Mouse (Mus musculus): ENCODE measurements at regions not wholly inside any gene's neighbourhood (a gene's known extent, or its start where the extent isn't known, plus 50 kb on each side); places are given as distances from the start of the nearest gene placed in this dataset.

DNA sequence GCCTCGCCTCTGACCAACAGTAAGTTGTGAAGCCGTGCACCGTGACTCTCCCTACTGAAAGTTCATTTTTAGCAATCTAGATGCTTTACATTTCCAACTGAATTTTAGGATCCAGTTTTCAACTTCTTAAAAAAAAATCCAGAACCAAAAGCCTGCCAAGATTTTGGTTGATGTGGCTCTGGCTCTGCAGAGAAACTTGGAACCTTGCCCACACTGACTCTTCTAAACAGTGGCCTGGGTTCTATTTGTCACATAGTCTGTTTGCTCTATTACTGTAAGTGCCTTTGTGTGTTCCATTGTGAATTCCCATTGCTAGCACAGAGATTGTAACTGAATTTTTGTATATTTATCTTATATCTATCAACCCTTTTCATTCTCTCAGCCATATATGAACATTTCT lies 140.8 kb downstream of the Thbs2 start:
- 42% methylated on average over 3 of the region's 3 CpGs for WGBS
- Histone ChIP-seq H3K4me1 (ENCODE audit: control insufficient read depth, insufficient read depth, insufficient read length, low read length) (no peaks in the 10 kb centered on the region), H3K36me3 (ENCODE audit: control insufficient read depth, insufficient read depth, low read length) (no peaks in the 10 kb centered on the region), H3K4me3 (ENCODE audit: low read depth, low read length) (no peak overlapping the region), H3K27me3 (ENCODE audit: control insufficient read depth, insufficient read depth, low read length) (no peaks in the 10 kb centered on the region; the same call in 1 of the 2 replicates), H3K27ac (ENCODE audit: insufficient read depth, low read depth, low read length) (no peak overlapping the region)
- TF ChIP-seq CTCF (IDR thresholded peaks at IDR 0.05; ENCODE audit: extremely low read depth, insufficient read length, insufficient replicate concordance, low read depth, low read length) (no peak), POLR2A (IDR thresholded peaks at IDR 0.05; ENCODE audit: low read depth, low read length) (no peak)

DNA sequence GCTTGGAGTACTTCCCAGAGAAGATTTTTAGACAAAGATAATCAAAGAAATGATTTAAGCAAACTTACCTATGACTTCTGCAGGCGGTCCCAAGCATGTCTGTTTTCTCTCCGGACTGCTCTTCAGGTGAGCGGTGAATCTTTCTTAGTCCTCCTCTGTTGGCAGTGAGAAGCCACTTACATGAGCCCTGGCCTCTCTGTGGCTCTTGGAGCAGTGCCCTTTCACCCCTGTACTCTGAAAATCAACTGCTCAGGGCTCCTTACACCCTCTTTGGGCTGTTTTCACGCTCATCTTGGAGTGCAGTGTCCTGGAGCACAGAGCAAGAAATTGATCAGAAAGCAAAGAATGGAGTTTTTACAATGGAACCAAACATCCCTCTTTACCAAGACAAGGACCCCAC lies 142.0 kb downstream of the Thbs2 start:
- Histone ChIP-seq H3K4me1 (ENCODE audit: control insufficient read depth, insufficient read depth, insufficient read length, low read length) (no peaks in the 10 kb centered on the region), H3K27me3 (ENCODE audit: control insufficient read depth, insufficient read depth, low read length) (no peaks in the 10 kb centered on the region; the same call in 1 of the 2 replicates), H3K4me3 (ENCODE audit: low read depth, low read length) (no peak overlapping the region), H3K27ac (ENCODE audit: insufficient read depth, low read depth, low read length) (no peak overlapping the region), H3K36me3 (ENCODE audit: control insufficient read depth, insufficient read depth, low read length) (no peaks in the 10 kb centered on the region)
- TF ChIP-seq POLR2A (IDR thresholded peaks at IDR 0.05; ENCODE audit: low read depth, low read length) (no peak), CTCF (IDR thresholded peaks at IDR 0.05; ENCODE audit: extremely low read depth, insufficient read length, insufficient replicate concordance, low read depth, low read length) (no peak)
- 84% methylated on average over 4 of the region's 4 CpGs for WGBS

DNA sequence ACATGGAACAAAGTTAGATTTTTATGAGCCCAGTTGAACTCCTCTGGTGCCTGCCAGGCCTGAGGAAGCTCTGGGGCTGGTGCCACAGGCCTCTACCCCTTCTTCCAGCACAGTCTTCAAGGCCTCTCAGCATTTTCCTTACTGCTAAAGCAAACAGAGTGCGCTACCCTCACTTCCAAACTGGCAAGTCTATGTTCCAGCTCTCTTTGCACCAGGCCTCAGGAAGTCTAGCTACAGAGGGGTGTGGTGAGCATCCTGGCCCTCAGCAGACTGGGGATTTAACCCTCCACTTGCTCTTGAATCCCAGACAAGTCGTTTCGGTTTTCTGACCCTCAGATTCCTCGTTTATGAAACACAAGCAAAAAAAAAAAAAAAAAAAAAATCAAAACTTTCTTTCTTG lies 142.4 kb downstream of the Thbs2 start:
- 48% methylated on average over 4 of the region's 4 CpGs for WGBS

DNA sequence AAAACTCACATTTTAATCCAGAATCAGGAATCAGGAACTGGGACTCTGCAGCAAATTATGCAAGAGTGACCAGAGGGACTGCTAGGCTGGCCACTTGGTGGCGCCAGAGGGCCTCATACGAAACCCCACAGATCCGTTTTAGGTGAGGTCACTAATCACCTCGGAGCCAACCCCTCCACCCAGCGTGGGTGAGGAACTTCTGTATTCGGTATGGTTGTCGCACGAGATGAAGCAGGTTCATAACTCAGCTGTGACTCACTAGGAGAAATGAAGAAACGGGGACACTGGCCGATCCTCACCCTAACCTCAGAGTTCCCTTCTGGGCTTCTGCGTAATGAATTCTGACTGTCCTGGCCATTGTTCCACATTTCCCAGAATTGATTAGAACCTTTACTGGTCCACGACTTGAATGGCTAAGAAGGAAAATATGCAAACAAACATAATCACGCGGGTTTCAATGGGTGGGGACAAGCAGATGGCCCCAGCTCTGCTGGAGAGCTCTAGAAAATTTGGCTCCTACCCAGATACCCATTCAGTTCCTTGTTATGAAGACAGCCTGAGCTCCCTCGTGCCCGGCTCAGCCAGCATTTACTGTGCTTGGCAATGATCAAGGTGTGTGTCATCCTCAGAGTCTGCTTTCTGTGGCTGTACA lies 148.1 kb downstream of the Thbs2 start:
- no peak for TF ChIP-seq POLR2A (IDR thresholded peaks at IDR 0.05; ENCODE audit: low read depth, low read length)
- peak; percentile 77; the same call in 1 of the 2 replicates for TF ChIP-seq CTCF (IDR thresholded peaks at IDR 0.05; ENCODE audit: extremely low read depth, insufficient read length, insufficient replicate concordance, low read depth, low read length)
- 30% methylated on average over 16 of the region's 16 CpGs for WGBS

More for the DNA sequence above, 142.4 kb downstream of the Thbs2 start:
- Histone ChIP-seq H3K27me3 (ENCODE audit: control insufficient read depth, insufficient read depth, low read length) (no peaks in the 10 kb centered on the region; the same call in 1 of the 2 replicates), H3K36me3 (ENCODE audit: control insufficient read depth, insufficient read depth, low read length) (no peaks in the 10 kb centered on the region), H3K4me1 (ENCODE audit: control insufficient read depth, insufficient read depth, insufficient read length, low read length) (no peaks in the 10 kb centered on the region), H3K27ac (ENCODE audit: insufficient read depth, low read depth, low read length) (no peak overlapping the region), H3K4me3 (ENCODE audit: low read depth, low read length) (no peak overlapping the region)
- no peak for TF ChIP-seq POLR2A (IDR thresholded peaks at IDR 0.05; ENCODE audit: low read depth, low read length)
- TF ChIP-seq CTCF (IDR thresholded peaks at IDR 0.05; ENCODE audit: extremely low read depth, insufficient read length, insufficient replicate concordance, low read depth, low read length), result no peak

DNA sequence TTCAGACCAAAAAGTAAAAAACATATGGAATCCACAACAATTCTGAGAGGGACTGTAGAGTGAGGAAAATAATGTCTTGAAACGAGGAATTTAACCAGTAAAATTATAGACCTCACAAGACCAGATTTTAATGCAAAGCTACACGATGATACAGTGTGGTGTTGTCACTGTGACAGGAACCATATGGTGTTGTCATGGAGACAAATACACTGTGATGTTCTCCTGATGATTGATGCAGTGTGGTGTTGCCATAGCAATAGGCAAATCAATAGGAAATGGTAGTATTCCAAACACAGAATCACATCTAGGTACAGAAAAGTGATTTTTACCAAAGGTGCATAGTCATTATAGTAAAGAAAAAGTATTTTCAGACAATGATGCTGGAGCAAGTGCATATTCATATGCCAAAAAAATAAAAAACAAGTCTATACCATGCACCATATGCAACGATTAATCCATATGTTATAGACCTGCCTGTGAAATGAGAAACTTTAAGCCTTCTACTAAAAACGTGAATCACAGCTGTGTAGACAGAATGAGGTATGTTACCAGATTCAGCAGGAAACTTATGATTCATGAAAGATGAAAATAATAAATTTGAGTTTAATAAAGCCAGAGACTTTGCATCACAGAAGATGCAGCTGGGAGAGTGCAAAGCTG lies 149.6 kb downstream of the Thbs2 start:
- WGBS, result 52% methylated on average over 4 of the region's 4 CpGs
- TF ChIP-seq POLR2A (IDR thresholded peaks at IDR 0.05; ENCODE audit: low read depth, low read length), result no peak
- no peak for TF ChIP-seq CTCF (IDR thresholded peaks at IDR 0.05; ENCODE audit: extremely low read depth, insufficient read length, insufficient replicate concordance, low read depth, low read length)
- no peaks in the 10 kb centered on the region for H3K27me3 ChIP-seq (ENCODE audit: control insufficient read depth, insufficient read depth, low read length)
- H3K4me3 ChIP-seq (ENCODE audit: low read depth, low read length), result no peak overlapping the region
- no peaks in the 10 kb centered on the region for H3K4me1 ChIP-seq (ENCODE audit: control insufficient read depth, insufficient read depth, insufficient read length, low read length)
- H3K36me3 ChIP-seq (ENCODE audit: control insufficient read depth, insufficient read depth, low read length), result no peaks in the 10 kb centered on the region
- no peak overlapping the region for H3K27ac ChIP-seq (ENCODE audit: insufficient read depth, low read depth, low read length)

More for the DNA sequence above, 148.1 kb downstream of the Thbs2 start:
- no peak overlapping the region for H3K27ac ChIP-seq (ENCODE audit: insufficient read depth, low read depth, low read length)
- H3K36me3 ChIP-seq (ENCODE audit: control insufficient read depth, insufficient read depth, low read length), result no peaks in the 10 kb centered on the region
- H3K4me3 ChIP-seq (ENCODE audit: low read depth, low read length), result no peak overlapping the region
- no peaks in the 10 kb centered on the region; the same call in 1 of the 2 replicates for H3K27me3 ChIP-seq (ENCODE audit: control insufficient read depth, insufficient read depth, low read length)
- H3K4me1 ChIP-seq (ENCODE audit: control insufficient read depth, insufficient read depth, insufficient read length, low read length), result no peaks in the 10 kb centered on the region

DNA sequence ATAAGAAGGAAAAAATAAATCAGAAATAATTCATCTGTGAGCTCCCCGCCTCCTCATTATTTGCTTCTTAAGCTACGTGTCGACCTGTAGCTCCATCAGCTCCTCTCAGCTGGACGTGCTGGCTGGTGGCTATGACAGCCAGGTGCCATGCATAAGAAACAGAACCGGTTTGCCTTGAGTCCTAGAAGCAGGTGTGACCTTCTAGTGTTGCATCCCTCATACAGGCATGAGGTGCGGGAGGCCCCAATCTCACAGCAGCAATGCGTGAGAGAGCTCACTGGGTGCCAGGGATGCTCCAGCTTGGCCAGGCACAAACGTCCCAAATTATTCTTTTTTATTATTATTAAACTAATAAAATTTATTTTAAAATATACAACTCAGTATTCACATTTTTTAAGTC lies 153.0 kb downstream of the Thbs2 start:
- no peaks in the 10 kb centered on the region for H3K36me3 ChIP-seq (ENCODE audit: control insufficient read depth, insufficient read depth, low read length)
- no peaks in the 10 kb centered on the region for H3K27me3 ChIP-seq (ENCODE audit: control insufficient read depth, insufficient read depth, low read length)
- no peak overlapping the region for H3K4me3 ChIP-seq (ENCODE audit: low read depth, low read length)
- H3K4me1 ChIP-seq (ENCODE audit: control insufficient read depth, insufficient read depth, insufficient read length, low read length), result no peaks in the 10 kb centered on the region
- H3K27ac ChIP-seq (ENCODE audit: insufficient read depth, low read depth, low read length), result no peak overlapping the region
- WGBS, result 61% methylated on average over 8 of the region's 8 CpGs
- no peak for TF ChIP-seq CTCF (IDR thresholded peaks at IDR 0.05; ENCODE audit: extremely low read depth, insufficient read length, insufficient replicate concordance, low read depth, low read length)
- no peak for TF ChIP-seq POLR2A (IDR thresholded peaks at IDR 0.05; ENCODE audit: low read depth, low read length)

DNA sequence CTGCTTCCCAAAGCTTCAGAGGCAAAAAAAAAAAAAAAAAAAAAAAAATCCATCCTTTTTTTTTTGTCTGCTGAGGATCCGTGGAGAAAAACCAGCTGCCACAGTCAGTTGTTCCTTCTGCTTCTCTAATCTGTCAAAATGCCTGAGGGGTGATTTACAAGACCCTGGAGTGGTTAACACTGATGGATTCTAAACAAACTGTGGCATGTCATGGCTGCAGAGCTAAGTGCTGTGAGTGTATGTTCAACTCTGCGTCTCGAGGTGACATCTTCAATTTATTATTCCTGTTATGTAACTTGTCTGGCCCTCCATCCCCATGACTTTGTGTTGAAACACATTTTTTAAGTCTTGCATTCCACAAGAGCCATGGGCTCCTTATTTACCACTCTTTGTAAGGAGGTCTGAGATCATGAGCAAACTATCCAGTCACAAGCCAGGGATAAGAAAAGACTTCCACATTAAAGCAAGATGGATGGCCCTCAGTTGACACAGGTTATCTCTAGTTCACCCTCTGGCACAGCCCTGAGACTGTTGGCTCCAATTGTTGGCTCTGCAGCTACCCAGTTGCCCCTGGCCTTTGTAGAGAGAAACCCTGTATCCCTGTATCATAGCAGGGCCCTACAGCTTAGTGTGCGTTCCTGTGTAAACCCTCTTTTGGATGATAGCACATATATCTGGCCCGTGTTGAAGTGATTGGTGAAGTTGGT lies 153.6 kb downstream of the Thbs2 start:
- H3K4me3 ChIP-seq (ENCODE audit: low read depth, low read length), result no peak overlapping the region
- H3K36me3 ChIP-seq (ENCODE audit: control insufficient read depth, insufficient read depth, low read length), result no peaks in the 10 kb centered on the region
- TF ChIP-seq POLR2A (IDR thresholded peaks at IDR 0.05; ENCODE audit: low read depth, low read length) (no peak), CTCF (IDR thresholded peaks at IDR 0.05; ENCODE audit: extremely low read depth, insufficient read length, insufficient replicate concordance, low read depth, low read length) (no peak)
- H3K4me1 ChIP-seq (ENCODE audit: control insufficient read depth, insufficient read depth, insufficient read length, low read length), result no peaks in the 10 kb centered on the region
- WGBS, result 36% methylated on average over 5 of the region's 5 CpGs
- no peak overlapping the region for H3K27ac ChIP-seq (ENCODE audit: insufficient read depth, low read depth, low read length)
- H3K27me3 ChIP-seq (ENCODE audit: control insufficient read depth, insufficient read depth, low read length), result no peaks in the 10 kb centered on the region
